Mouse (Mus musculus): Measurements from ENCODE around the gene Dixdc1.

Gene Dixdc1

DNA sequence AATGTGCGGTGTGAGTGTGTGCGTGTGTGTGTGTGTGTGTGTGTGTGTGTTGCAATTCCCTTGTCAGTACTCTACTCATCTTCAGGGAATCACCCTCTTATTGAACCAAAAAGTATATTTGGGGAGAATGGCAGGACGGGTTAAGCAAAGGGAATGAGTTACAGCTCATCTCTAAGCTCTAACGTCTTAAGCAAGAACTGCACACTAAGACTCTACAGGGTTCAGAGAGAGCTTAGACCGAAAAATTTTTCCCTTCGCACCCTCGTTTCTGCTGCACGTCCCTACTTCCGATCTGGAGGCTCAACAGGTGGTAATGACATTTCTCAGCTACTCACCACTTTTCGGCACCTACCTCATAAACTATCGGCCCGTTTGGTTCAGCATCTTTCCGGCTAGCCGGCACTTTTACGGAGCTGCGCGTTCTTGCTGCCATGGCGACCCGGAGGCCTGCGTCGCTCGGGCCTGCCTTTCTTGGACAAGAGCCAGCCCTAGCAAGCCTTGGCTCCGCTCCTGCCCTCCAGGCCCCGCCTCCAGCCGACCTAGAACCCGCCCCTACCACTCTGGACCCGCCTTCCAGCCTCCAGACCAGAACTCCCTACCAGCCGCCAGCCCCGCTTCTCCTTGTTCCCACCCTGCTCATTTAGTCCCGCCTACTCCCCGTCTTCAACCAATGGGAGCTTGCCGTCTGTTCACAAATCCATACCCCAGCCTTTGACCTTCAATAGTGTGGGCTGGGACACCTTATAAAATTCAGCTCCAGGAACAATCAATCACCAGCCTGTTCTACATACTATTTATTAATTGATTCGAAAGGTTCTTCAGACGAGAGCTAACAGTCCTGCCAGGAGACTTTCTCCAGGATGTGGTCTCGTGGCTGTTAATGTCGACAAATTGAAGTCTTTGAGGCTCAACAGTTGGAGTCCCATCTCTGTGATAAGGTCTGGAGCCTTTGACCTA, at the start of gene Dixdc1:
Gene Dixdc1, minus strand, starts transcription at position 604 of the 957 bp plus-strand sequence.
- peak; percentile 45 for DNase-seq (ENCODE audit: low read depth, low spot score)

DNA sequence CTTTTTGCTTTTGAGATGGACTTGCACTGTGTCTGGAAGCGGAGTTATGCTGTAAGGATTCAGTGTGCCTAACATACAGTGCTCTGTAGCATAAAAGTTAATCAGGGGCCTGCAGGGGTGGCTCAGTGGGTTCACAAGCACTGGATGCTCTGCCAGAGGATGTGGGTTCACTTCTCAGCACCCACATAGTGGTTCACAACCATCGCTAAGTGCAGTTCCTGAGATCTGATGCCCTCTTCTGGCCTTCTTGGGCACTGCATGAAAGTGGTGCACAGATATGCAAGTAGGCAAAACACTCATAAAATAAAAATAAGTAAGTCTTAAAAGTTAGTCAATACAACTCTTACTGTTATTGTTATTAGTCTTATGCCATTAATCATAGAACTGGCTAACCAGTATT, 42.8 kb upstream of the Dixdc1 start:
- no peak for DNase-seq (ENCODE audit: low read depth, low spot score)

DNA sequence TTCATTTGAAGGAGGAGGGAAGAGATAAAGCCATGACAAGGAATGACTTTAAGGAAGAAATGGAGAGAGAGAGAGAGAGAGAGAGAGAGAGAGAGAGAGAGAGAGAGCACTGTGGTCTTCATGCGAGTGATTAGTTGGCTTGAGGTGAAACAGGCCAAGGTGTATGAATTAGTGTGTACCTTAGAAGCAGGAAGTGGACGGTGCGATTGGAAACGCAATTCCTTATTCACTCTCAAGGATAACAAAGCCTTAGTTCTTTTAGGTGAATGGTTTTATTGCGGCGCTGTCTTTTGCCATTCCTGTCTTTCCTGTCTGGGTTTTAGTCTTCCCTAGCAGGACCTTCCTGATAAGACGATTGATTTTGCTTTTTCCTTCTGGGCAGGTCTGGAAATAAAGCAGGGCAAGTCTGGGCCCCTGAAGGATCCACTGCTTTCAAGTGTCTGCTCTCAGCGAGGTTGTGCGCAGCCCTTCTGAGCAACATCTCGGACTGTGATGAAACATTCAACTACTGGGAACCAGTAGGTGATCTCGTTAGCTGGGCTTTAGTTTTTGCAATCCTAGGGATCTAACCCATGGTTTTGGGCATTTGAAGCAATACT, 36.9 kb upstream of the Dixdc1 start:
- DNase-seq (ENCODE audit: low read depth, low spot score), result no peak

DNA sequence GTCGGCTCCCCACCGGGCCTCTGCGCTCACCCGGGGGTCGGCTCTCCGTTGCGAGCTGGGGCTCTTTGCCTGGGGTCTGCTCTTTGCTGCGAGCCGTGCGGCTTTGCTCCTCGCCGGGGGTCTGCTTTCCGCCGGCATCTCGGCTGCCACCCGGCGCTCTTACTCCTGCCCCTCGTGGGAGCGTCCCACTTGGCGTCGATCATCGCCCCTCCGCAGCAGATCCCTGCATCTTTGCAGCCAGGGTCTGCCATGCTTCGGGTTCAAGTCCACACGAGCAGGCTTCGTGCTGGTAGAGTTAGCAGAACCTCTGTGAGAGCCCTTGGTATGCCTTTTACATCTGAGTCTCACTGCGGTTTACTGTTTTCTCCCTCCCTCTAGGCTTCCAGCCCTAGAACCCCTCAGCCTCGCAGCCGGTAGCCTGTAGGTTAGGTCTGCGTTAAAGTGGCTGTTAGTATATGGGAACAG, 36.4 kb upstream of the Dixdc1 start:
- no peak for DNase-seq (ENCODE audit: low read depth, low spot score)

DNA sequence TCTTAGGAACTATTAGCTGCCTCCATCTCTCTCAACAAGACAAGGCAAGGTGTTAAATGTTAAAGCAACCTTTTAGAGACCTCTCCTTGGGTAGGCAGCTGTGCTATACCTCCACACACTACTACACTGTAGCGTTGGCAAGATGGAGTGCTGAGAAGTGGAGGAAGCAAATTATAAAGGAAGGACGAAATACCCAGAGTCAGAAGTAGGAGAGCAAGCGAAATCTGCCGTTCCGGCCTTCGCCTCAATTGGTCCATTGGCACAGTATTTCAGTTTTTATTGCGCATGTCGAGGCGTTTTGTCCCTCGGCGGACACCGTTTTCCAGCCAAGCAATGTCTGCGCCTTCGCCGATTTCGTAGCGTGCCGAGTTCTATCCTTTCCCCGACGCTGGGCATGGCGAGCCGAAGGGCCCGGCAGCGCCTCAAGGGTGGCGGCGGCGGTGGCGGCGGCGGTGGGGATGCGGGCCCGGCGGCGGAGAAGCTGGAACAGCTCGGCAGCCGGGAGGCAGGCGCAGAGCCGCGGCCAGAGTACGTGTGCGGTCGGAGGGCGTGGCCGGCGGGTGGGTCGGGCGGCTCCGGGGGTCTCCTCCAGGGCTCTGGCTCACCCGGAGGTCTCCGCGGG, 35.8 kb upstream of the Dixdc1 start, which contains the start of the genes Alg9 and 1110032A03Rik:
Gene Alg9, plus strand, starts transcription at position 29 of the 622 bp plus-strand sequence.
Gene 1110032A03Rik, minus strand, starts transcription at position 530 of the 622 bp plus-strand sequence.
- peak; percentile 76 for DNase-seq (ENCODE audit: low read depth, low spot score)

DNA sequence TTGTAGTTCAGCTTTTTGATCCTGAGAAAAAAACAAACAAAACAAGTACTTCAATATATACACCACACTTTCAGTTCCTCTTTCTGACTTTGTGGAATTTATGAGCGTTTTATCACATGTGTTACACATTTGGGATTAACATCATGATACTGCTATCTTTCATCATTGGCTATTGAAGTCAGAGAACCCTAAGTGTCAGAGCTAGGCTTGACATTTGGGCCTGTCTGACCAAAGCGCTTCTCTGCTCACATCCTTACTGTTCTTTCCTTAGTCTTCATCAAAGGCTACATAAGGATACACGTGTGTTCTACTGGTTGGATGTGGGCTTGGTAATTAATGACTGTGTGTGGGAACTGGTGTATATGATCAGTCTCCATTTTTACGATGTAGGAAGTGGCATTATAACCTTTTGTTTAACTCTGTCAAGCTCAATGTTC, 34.7 kb upstream of the Dixdc1 start:
- no peak for DNase-seq (ENCODE audit: low read depth, low spot score)

DNA sequence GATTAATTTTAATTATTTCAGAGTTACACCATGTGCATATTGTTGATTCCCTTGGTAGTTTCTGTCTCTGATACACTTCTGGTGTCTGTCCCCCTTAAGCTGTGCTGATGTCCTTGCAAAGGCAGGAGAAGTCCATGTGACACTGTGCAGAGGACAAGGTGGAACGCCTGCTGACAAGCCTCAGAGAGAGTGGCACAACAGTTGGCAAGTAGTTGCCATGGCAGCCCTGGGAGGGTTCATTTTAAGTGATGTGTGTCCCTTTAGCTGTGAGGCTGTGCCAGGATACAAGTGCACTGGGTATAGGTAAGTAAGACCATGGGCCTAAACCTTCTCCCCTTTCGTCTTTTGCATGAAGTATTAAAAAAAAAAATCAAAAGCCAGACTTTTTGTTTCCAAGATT, 30.7 kb upstream of the Dixdc1 start:
- DNase-seq (ENCODE audit: low read depth, low spot score), result no peak

DNA sequence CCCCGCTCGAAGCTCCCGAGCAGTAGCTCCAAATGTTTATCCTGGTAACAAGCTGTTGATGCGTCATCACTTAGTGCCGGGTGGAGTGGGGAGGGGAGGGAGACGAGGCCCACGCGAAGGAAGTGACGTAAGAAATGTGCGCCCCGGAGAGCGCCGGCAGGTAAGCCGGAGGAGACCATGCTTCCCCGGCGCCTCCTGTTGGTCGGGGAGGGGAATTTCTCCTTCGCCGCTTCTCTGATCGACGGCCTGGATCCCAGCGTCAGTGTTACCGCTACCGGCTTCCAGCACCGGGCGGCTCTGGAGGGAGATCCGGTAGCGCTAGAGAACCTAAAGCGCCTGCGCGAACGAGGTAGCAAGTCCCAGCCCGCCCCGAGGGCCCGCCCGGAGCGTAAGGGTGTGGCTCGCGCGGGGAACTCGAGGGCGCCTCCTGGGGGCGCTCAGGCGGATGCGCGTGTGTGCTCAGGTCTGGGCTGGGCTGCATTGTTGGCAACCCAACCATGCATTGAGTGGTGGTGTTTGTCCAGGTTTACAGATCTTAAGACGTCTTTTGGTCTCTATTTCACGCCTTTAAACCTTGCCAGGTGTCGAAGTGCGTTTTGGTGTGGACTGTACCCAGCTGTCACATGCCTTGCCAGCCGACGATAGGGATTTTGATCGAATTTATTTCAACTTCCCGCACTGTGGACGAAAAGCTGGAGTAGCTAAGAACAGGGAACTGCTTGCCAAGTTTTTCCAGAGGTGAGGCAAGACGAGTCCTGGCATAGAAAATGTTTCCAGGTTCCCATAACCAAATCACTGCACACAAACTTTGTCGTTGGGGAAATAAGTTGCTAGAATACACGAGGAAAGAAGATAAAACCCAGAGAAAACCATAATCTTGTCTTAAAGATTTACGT, 29.0 kb upstream of the Dixdc1 start, which contains the start of gene Fdxacb1:
Gene Fdxacb1, plus strand, starts transcription at position 130 of the 896 bp plus-strand sequence.
- DNase-seq (ENCODE audit: low read depth, low spot score), result peak; percentile 96

DNA sequence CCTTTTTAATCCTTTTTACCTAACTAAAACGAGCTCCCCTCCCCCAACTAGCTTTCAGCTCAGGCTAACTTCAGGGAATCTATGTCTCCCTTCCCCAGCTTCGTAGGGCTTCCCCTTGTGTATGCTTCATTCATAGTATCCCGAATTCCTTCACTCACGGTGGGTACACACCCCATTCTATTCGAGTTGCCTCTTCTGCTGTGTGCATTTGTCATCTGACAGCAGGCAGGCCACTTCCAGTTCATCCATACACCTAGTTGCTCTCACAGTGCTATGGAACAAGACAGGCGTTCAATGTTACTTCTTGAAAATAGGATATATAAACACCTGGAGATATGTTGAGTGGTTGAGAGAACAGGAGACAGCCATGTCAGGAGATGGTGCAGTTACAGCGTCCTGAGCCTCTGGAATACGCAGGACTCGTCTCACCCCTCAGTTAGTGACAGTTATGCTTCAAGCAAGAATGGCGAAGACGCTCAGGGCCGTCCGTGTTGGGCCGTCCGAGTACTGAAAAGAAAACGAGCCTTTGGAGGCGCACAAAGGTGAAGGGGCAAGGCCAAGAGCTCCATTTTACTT, 28.3 kb upstream of the Dixdc1 start:
- no peak for DNase-seq (ENCODE audit: low read depth, low spot score)

DNA sequence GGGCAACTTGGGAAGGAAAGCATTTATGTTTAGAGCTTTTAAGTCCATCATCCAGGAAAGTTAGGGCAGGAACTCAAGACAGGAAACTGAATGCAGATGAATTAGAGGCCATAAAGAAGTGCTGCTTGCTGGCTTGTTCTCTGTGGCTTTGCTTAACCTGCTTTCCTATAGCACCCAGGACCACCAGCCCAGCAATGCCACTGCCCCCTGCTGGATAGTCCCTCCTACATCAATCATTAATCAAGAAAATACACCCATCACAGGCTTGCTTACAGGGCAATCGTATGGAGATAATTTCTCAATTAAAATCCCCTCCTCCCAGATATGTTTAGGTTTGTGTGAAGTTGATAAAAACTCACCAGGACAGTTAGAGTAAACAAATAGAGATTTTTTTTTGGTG, 24.0 kb upstream of the Dixdc1 start:
- DNase-seq (ENCODE audit: low read depth, low spot score), result no peak

DNA sequence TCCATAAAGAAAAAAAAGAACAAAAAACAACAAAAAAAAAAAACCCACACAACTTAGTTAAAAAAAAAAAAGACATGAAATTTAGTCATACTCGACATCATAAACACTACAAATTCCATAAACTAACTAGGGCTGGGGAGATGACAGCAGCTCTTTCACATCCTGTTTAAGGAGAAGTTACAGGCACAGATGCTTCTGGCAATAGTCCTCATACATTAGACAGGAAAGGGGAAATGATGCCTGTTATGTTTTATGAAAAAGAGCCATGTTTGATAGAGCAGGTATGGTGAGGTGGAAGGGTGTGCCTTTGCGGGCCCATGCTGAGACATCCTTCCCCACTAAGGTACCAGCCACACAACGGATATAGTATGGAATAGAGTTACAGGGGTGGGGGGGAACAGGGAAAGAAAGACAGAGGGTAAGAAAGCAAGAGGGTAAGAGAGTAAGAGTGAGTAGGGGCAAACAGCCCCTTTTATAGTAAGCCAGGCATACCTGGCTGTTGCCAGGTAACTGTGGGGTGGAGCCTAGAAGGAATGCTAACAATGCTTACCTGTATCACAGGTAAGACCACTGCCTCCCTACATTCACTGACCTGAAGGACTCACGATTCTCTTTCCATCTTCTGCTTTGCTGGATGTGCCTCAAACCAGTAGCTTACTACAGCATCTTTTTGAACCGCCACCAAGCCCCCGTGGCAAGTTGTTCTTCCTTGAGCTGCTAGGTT, 22.4 kb upstream of the Dixdc1 start:
- DNase-seq (ENCODE audit: low read depth, low spot score), result no peak

DNA sequence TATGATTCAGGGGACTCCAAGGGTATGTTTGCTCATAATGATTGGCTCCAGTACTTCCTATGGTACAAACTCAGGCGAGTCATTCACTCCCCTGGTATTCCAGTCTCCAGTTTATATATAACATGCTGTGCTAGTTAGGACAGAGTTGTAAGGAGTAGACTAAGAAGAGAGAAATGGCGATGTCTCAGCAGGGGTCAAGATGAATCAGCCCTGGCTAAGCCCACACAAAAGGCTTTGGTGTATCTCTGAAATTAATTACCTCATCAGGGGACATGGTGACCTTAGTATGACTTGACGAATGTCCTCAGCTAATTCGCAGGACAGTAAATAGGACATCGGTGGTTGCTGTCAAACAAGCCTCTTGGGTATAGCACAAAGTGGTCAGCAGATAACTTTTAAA, 17.4 kb upstream of the Dixdc1 start:
- DNase-seq (ENCODE audit: low read depth, low spot score), result no peak

DNA sequence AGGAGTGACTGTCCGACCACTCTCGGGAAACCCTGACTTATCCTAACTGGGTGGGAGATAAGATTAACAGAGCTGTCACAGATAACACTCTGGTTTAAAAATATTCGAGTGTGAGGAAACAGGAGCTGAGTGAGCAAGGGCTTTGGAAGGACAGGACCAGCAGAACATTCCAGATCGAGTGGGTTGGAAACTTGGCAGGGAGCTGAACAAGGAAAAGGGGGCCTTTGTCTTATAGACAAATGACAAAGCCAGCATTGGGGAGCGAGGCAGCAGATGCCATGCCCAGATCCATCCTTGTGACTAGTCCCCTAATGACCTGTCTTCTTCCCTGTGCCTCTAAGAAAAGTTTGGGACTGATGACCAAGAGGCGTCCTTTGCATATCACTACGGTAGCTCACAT, 14.6 kb upstream of the Dixdc1 start:
- DNase-seq (ENCODE audit: low read depth, low spot score), result no peak

DNA sequence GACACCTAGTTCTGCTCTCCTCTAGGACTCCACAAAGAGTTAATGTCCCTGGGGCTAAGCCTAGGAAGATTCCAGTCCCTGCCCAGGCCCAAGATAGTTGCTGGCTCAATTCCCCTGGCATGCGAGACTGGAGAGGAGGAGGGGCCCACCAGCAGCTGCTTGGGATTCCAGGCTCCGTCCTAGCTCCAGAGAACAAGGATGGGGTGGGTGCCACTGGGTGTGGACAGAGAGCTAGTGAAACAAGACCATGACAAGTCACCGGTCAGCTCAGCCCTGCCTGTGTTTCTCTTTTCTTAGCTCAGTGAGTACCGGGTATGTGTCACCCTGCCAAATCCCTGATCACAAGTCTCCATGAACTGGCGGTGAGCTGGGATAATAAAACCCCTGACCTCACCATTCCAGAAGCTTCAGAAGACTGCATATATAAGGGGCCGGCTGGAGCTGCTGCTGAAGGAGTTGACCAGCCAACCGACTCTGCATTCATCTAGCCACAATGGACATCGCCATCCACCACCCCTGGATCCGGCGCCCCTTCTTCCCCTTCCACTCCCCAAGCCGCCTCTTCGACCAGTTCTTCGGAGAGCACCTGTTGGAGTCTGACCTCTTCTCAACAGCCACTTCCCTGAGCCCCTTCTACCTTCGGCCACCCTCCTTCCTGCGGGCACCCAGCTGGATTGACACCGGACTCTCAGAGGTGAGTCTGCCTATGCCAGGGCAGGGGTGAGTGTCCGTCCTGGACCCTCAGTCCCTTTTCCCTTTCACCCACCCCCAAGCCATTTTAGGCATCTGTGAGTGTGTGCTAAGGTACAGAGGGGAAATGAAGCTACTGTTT, 13.7 kb upstream of the Dixdc1 start:
- DNase-seq (ENCODE audit: low read depth, low spot score), result no peak

DNA sequence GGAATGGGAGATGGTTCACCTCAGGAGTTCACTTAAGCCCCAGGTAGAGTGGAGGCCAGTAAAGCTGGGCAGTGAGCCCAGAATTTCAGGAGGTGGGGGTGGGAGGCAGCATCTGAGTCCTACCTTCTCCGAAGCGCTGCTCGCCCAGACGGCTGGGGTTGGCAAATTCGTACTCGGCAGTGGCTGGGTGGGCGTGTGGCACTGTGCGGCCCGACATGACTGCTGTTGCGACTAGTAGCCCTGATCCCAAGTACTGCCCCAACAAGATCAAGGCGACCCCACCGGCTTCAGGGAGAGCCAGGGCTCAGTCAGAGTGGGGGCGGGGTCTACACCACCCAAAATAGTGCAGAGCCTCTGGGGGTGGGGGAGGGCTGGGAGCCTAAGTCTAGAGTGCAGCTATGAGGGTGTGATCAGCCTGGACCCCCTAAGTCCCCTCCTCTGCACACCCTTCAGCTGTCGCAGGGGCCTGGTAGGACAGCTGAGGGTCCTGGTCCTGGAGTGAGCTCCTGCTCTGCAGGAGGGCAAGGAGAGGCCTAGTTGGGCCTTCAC, 12.8 kb upstream of the Dixdc1 start, which contains the start of gene Hspb2:
Gene Hspb2, minus strand, starts transcription at position 301 of the 549 bp plus-strand sequence.
- no peak for DNase-seq (ENCODE audit: low read depth, low spot score)

DNA sequence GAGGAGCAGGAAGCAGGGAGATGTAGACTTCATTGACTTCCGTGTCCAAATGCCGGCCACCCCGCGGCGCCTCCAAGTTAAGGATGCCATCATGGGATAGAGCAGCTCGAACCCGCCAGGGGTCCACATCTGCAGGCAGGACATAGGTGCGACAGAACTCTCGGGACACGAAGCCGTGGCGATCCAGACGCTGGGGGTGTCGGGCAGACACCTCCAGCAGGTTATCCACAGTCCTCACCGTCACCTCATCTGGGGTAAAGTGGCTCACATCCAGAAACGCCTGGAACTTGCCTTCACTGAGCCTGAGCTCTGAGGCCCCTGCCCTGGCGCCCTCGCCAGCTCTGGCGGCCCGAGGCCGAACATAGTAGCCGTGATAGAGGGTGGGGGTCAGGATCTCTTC, 12.0 kb upstream of the Dixdc1 start, which contains the start of gene Cryab:
Gene Cryab, plus strand, starts transcription at position 3 of the 400 bp plus-strand sequence.
- no peak for DNase-seq (ENCODE audit: low read depth, low spot score)

DNA sequence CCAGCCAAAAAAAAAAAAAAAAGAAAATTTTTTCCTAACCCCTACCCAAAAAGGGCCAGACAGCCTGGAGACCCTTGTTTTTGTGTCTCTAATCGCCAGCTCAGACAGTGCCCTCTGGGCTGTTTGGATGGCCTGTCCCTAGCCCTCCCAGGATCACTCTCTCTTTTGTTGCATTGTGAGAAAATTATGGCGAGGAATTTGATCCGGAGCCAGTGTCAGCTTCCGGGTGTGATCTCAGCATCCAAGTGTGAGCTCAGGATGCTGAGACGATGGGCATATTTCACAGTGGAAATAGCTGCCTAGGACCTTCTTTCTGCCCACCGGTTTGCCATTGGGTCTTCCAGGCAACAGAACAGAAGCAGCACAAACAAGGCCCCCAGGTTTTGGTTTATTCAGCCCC, 11.4 kb upstream of the Dixdc1 start:
- no peak for DNase-seq (ENCODE audit: low read depth, low spot score)

DNA sequence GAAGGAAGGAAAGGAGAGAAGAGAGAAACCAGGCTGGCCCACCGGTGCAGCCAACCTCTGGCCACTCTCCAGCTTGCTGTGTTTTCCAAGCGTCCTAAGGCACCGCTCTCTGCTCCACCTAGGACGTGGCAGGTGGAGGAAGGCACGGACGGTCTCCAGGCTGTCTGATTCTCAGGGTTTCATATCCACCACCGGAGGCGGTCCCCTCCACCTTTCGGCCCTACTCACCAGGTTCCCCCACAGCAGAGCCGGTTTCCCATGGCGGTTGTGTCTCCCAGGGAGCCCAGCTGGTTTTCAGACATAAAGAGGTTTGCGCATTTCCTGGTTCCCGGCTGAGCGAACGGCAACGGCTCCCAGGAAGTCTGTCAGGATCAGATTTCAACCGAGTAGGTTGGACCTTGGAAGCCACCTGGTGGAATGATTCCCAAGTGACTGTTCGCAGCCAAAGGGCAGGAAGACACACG, 6.9 kb upstream of the Dixdc1 start, which contains the start of gene 2310030G06Rik:
Gene 2310030G06Rik, minus strand, starts transcription at position 323 of the 464 bp plus-strand sequence.
- DNase-seq (ENCODE audit: low read depth, low spot score), result no peak

Data from brain, embryonic 18.5 days (tissue).